Mouse (Mus musculus) heart, postnatal 10 days (tissue): ENCODE results near the gene Serinc2. TPM values are rescaled to one million over a fixed set of nuclear protein-coding genes. Genes with fewer than 3 reads are reported as not detected.

Source experiments
- DNase-seq, 2 experiments: peaks; one replicate each; pipeline ENCODE4 v3.0.0; 2021
- intact Hi-C: fragments of 180-260 bp; cut with DNase I; formaldehyde crosslinking; loops from one replicate; pipeline ENCODE4 v1.15.1; 2025
- total RNA-seq, 2 experiments: library from RNA; stranded (reverse); gene quantifications; 2 replicates each; pipeline ENCODE4 v1.2.3; 2021

Gene Serinc2
- total RNA-seq, 2 experiments from 2014 or later: 3.0 to 3.1 TPM

DNA sequence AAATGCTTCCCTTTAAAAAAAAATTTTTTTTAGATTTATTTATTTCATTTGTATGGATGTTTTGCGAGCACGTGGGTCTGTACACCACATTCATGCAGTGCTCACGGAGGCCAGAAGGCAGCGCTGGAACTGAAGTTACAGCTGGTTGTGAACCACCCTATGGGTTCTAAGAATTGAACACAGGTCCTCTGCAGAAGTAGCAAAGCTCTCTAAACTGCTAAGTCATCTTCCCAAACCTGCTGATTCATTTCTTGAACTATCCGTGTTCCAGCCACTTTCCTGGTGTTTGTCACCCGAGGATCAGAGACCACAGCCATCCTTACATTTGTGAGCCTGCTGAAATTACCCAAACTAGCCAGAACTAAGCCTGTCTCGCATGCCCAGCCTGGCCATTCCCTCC, 66.6 kb downstream of the Serinc2 start:
- DNase-seq: no peak
- intact Hi-C loops: no loop called here

DNA sequence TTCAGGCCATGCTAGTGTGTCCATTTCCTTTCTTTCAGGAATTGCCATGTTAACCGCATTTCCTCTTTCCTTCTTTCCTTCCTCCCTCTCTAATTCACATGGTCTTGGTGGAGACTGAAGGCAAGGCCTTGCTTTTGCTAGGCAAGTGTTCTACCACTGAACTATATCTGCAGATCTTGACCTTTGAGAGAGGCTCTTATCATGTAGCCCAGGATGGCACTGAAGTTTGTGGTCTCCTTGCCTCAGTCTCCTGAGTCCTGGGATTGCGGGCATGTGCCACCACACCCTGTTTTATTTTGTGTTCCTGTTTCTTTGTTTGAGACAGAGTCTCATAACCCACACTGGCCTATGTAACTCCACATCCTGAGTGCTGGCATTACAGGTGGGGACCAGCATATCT, 67.1 kb downstream of the Serinc2 start:
- DNase-seq: no peak
- intact Hi-C loops: no loop called here

Other genes with a start within 250 kb of the Serinc2 start
- gene Col16a1, start 231.4 kb downstream of the Serinc2 start, total RNA-seq: 10 to 100 TPM; 24.6 to 25.4 TPM
- gene Pef1, start 176.6 kb downstream of the Serinc2 start, total RNA-seq: 10 to 100 TPM; 39.4 to 39.9 TPM
- gene Hcrtr1, start 139.8 kb downstream of the Serinc2 start, total RNA-seq: not detected
- 10 to 100 TPM; 64.6 to 83.6 TPM for gene Tinagl1, start 104.1 kb downstream of the Serinc2 start, total RNA-seq
- not detected for gene Gm853, start 56.8 kb downstream of the Serinc2 start, total RNA-seq
- 1,000 to 10,000 TPM; 7,205 to 8,003 TPM for gene Fabp3, start 29.4 kb upstream of the Serinc2 start, total RNA-seq
- 1 to 10 TPM in 1 of 2 experiments, not detected in 1; 1.1 TPM for gene Gm10570, start 29.5 kb upstream of the Serinc2 start, total RNA-seq
- 10 to 100 TPM; 24.6 to 25.4 TPM for gene Zcchc17, start 80.7 kb upstream of the Serinc2 start, total RNA-seq
- gene Snrnp40, start 80.9 kb upstream of the Serinc2 start, total RNA-seq: 10 to 100 TPM; 26.1 to 29.9 TPM